Mouse (Mus musculus) heart, embryonic 16.5 days (tissue): ENCODE measurements around the gene Hspa1b. TPM values are rescaled to one million over a fixed set of nuclear protein-coding genes. Genes with fewer than 3 reads are reported as not detected.
"Not testable (repeated sequence)": the region's sequence is repeated elsewhere in the genome, so short reads cannot be mapped to it uniquely, and the experiment has no call there.

ENCODE experiments used
- ATAC-seq: fragments of 200-750 bp; cut with Nextera tagmentation; replicated peaks from 2 replicates; pipeline ENCODE4 v1.8.0; 2017; ENCODE audit warnings: moderate number of reproducible peaks; ENCODE audit not compliant: insufficient read depth, low FRiP score; ENCODE audit errors: extremely low read depth
- H3K27ac ChIP-seq: fragments of 300-500 bp; sonication (generic); 2 replicates; pipeline ENCODE4 v1.5.1; 2014; ENCODE audit warnings: mild to moderate bottlenecking, low read length, control low read depth, moderate library complexity
- H3K27me3 ChIP-seq: fragments of 300-500 bp; sonication (generic); 2 replicates; pipeline ENCODE4 v1.6.1; 2014; ENCODE audit warnings: low read length, mixed read lengths; ENCODE audit not compliant: control insufficient read depth, insufficient read depth
- H3K36me3 ChIP-seq: fragments of 300-500 bp; sonication (generic); 2 replicates; pipeline ENCODE4 v1.6.1; 2014; ENCODE audit not compliant: control insufficient read depth, insufficient read depth
- H3K4me1 ChIP-seq: fragments of 300-500 bp; sonication (generic); 2 replicates; pipeline ENCODE4 v1.6.1; 2014; ENCODE audit warnings: low read length, mixed read lengths; ENCODE audit not compliant: control insufficient read depth, insufficient read depth
- H3K4me2 ChIP-seq: fragments of 300-500 bp; sonication (generic); 2 replicates; pipeline ENCODE4 v1.6.1; 2014; ENCODE audit warnings: low read depth, mild to moderate bottlenecking, control low read depth, low read length
- H3K4me3 ChIP-seq: fragments of 300-500 bp; sonication (generic); 2 replicates; pipeline ENCODE4 v1.5.1; 2014; ENCODE audit warnings: mild to moderate bottlenecking, control low read depth, low read length
- H3K9ac ChIP-seq: fragments of 300-500 bp; sonication (generic); 2 replicates; pipeline ENCODE4 v1.6.1; 2014; ENCODE audit warnings: low read length, control low read depth
- H3K9me3 ChIP-seq: fragments of 300-500 bp; sonication (generic); replicated peaks from 2 replicates; pipeline ENCODE4 v1.6.1; 2016; ENCODE audit warnings: low read length; ENCODE audit not compliant: control insufficient read depth
- WGBS: fragments of 180-500 bp; shearing (Covaris S2); extraction: QIAGEN DNeasy Blood & Tissue Kit; methylation state at CpG from one replicate; pipeline ENCODE4 v1.1.7; 2014; 5-methylcytosine and 5-hydroxymethylcytosine counted together
- polyA plus RNA-seq: library from polyadenylated mRNA; unstranded; fragments of >200 nt; fragmentation: Nextera tagmentation; extraction: Ambion mirVana; gene quantifications from 2 replicates; pipeline ENCODE4 v1.2.1, GENCODE M21; 2015

Gene Hspa1b
- polyA plus RNA-seq, 1 experiment from 2014 or later = 0.18 TPM

DNA sequence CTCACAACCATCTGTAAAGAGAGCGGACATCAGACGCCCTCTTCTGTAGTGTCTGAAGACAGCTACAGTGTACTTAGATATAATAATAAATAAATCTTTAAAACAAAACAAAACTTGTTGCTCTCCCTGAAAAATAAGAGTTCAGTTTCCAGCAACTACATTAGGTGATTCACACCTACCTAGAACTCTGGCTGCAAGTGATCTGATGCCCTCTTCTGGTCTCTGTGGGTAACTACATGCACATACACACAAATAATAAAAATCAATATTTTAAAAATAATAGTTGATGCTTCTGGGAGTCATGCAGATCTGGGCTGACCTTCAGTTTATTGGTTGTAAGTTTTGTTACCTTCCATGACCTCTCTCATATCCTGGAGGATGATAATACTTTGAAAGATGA, 25.2 kb upstream of the Hspa1b start:
- Histone ChIP-seq H3K27me3 (no peaks in the 10 kb centered on the region), H3K36me3 (peaks cover 14% of the 10 kb centered on the region), H3K27ac (no peak overlapping the region), H3K4me3 (no peak overlapping the region), H3K4me2 (no peak overlapping the region), H3K4me1 (peaks cover 10% of the 10 kb centered on the region), H3K9ac (no peak overlapping the region), H3K9me3 (no peaks in the 10 kb centered on the region)
- WGBS = 87% methylated on average over 2 of the region's 2 CpGs
- no peak for ATAC-seq

DNA sequence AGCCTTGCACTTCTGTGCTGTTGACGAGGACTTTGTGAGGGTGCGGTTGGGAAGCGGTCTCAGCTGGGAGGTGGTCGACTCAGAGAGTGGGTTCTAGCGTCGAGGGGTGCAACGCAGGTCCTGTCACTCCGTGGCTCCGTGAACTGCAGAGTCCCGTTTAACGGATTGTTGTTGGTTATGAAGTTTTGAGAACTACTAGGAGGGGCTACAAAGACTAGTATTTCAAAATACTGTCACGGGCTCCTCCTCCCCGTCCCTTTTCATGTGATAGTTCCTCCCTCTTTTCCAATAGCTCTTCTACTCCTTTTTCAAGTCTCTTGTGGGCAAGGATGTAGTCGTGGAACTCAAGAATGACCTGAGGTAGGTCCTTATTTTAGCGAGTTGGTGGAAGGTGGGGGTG, 23.3 kb upstream of the Hspa1b start:
- no peaks in the 10 kb centered on the region for H3K9me3 ChIP-seq
- no peaks in the 10 kb centered on the region for H3K27me3 ChIP-seq
- H3K36me3 ChIP-seq = peaks cover 14% of the 10 kb centered on the region
- peak overlapping the region; percentile 60 for H3K4me3 ChIP-seq
- peak overlapping the region; percentile 89 for H3K9ac ChIP-seq
- under 1% methylated on average over 15 of the region's 15 CpGs for WGBS
- H3K4me2 ChIP-seq = peak overlapping the region; percentile 83
- peak overlapping the region; percentile 94 for H3K27ac ChIP-seq
- peaks cover 10% of the 10 kb centered on the region for H3K4me1 ChIP-seq
- no peak for ATAC-seq

DNA sequence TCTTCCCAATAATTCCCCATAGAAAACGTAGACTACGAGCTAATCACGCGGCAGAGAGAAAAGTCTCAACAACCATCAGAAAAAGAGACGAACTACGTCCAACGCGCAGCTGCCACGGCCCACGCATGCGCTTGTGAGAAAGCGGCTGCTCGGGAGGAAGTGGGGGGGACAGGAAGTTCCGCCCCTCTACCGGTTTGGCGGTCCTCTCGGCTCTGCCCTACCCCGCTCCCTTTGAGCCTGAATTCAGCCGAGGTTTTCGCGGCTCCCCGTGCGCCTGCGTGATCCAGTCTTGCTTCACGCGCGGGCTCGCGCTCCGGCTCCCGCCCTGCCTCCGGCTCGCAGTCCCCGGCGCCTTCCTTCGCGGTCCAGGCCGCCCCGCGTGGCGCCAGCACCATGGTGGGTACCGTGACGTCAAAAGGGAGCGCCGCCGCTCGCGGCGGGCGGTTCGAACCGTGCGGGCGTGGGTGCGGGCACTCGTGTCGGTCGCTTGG, 22.7 kb upstream of the Hspa1b start, which contains the start of gene Lsm2:
TSS of gene Lsm2 (plus strand) at position 173 of the 491 bp plus-strand sequence.
- no peaks in the 10 kb centered on the region for H3K9me3 ChIP-seq
- no peaks in the 10 kb centered on the region for H3K27me3 ChIP-seq
- H3K4me3 ChIP-seq = peak within 1 kb of the TSS; percentile 60
- peak; percentile 95 for ATAC-seq
- peak within 1 kb of the TSS; percentile 94 for H3K27ac ChIP-seq
- under 1% methylated on average over 58 of the region's 58 CpGs for WGBS
- peak within 1 kb of the TSS; percentile 83 for H3K4me2 ChIP-seq
- peaks cover 14% of the 10 kb centered on the region for H3K36me3 ChIP-seq
- peaks cover 10% of the 10 kb centered on the region for H3K4me1 ChIP-seq
- H3K9ac ChIP-seq = peak within 1 kb of the TSS; percentile 89

DNA sequence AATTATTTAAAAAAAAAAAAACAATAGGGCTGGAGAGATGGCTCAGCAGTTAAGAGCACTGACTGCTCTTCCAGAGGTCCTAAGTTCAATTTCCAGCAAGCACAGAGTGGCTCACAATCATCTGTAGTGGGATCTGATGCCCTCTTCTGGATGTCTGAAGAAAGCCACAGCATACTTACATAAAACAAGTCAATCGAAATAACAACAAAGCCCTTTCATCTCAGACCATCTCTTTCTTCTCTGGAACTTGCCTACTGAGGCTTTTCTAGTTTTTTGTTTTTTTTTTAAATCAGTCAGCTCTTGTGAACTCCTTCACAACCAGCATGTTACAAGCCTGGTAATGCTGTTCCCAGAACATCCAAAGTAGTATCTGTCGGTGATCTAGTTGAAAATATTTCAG, 21.6 kb upstream of the Hspa1b start:
- H3K4me3 ChIP-seq = peak overlapping the region; percentile 60
- WGBS = 10% methylated on average over 2 of the region's 2 CpGs
- H3K9ac ChIP-seq = peak overlapping the region; percentile 89
- no peaks in the 10 kb centered on the region for H3K9me3 ChIP-seq
- H3K4me2 ChIP-seq = peak overlapping the region; percentile 83
- H3K36me3 ChIP-seq = peaks cover 4% of the 10 kb centered on the region
- no peaks in the 10 kb centered on the region for H3K27me3 ChIP-seq
- no peak for ATAC-seq
- no peak overlapping the region for H3K27ac ChIP-seq
- peaks cover 10% of the 10 kb centered on the region for H3K4me1 ChIP-seq

GRCm38 (mm10) chr17:34979631-34980030, 20.6 kb upstream of the Hspa1b start:
- WGBS = 94% methylated on average over 4 of the region's 4 CpGs
- Histone ChIP-seq H3K36me3 (no peaks in the 10 kb centered on the region), H3K27ac (no peak overlapping the region), H3K27me3 (no peaks in the 10 kb centered on the region), H3K4me1 (peaks cover 10% of the 10 kb centered on the region), H3K9ac (no peak overlapping the region), H3K4me3 (no peak overlapping the region), H3K4me2 (no peak overlapping the region), H3K9me3 (no peaks in the 10 kb centered on the region)
- no peak for ATAC-seq

DNA sequence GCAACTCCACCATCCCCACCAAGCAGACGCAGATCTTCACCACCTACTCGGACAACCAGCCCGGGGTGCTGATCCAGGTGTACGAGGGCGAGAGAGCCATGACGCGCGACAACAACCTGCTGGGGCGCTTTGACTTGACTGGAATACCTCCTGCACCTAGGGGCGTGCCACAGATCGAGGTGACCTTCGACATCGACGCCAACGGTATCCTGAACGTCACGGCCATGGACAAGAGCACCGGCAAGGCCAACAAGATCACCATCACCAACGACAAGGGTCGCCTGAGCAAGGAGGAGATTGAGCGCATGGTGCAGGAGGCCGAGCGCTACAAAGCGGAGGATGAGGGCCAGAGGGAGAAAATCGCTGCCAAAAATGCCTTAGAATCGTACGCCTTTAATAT, 19.2 kb upstream of the Hspa1b start:
- WGBS = 82% methylated on average over 27 of the region's 27 CpGs
- no peak for ATAC-seq
- H3K36me3 ChIP-seq = no peaks in the 10 kb centered on the region
- H3K4me1 ChIP-seq = peaks cover 10% of the 10 kb centered on the region
- no peak overlapping the region for H3K4me3 ChIP-seq
- no peak overlapping the region for H3K27ac ChIP-seq
- H3K9me3 ChIP-seq = no peaks in the 10 kb centered on the region
- H3K27me3 ChIP-seq = no peaks in the 10 kb centered on the region
- no peak overlapping the region for H3K9ac ChIP-seq
- no peak overlapping the region for H3K4me2 ChIP-seq

DNA sequence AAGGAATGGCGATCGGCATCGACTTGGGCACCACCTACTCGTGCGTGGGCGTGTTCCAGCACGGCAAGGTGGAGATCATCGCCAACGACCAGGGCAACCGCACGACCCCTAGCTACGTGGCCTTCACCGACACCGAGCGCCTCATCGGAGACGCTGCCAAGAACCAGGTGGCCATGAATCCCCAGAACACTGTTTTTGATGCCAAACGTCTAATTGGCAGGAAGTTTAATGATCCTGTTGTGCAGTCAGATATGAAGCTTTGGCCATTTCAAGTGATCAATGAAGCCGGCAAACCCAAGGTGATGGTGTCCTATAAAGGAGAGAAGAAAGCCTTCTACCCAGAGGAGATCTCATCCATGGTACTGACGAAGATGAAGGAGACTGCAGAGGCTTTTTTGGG, 18.0 kb upstream of the Hspa1b start:
- Histone ChIP-seq H3K36me3 (no peaks in the 10 kb centered on the region), H3K27ac (no peak overlapping the region), H3K9me3 (no peaks in the 10 kb centered on the region), H3K4me2 (no peak overlapping the region), H3K9ac (no peak overlapping the region), H3K4me3 (no peak overlapping the region), H3K4me1 (peaks cover 9% of the 10 kb centered on the region; the same call in 1 of the 2 replicates), H3K27me3 (no peaks in the 10 kb centered on the region)
- ATAC-seq = no peak
- WGBS = 88% methylated on average over 20 of the region's 20 CpGs

DNA sequence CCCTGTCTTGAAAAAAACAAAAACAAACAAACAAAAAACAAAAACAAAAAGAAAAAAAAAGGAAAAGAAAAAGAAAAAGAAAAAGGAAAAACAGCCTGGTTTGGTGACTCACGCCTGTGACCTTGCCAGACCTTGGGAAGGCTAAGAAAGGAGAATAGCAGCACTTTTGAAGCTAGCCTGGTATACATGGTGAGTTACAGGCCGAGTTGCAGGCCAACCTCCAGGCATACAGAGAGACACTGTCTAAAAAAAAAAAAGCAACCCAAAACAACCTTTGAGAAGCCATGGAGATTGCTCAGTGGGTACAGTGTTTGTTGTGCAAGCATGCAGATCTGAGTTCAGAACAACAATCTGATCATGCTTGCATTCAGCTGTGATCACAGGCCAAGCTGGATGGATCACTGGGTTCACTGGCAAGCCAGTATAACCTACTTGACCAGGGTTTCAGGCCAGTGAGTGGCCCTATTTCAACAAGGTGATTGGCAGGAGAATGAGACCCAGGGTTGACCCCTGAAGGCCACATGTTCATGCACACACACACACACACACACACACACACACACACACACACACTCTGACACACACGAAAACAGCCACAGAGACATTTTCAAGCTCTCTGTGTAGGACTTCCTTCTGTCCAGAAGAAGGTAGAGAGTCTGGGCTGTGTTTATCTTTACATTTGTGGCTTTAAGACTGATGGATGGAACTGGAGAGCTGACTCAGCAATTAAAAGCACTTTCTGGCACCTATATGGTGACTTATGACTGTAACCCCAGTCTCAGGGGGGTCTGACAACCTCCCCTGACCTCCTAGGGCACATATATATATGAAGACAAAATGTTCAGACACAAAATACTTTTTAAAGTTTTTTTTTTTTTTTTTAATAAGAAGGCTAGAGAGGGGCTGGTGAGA, 16.8 kb upstream of the Hspa1b start:
- Histone ChIP-seq H3K4me1 (peaks cover 7% of the 10 kb centered on the region; the same call in 1 of the 2 replicates), H3K27me3 (no peaks in the 10 kb centered on the region), H3K9me3 (no peaks in the 10 kb centered on the region), H3K9ac (no peak overlapping the region), H3K4me3 (no peak overlapping the region), H3K27ac (no peak overlapping the region), H3K36me3 (no peaks in the 10 kb centered on the region), H3K4me2 (no peak overlapping the region)
- WGBS = 71% methylated on average over 3 of the region's 3 CpGs
- ATAC-seq = no peak

GRCm38 (mm10) chr17:34972069-34972749, 13.2 kb upstream of the Hspa1b start, which contains the start of the genes Hspa1a and Hspa1l:
Gene Hspa1a, minus strand, starts transcription at chr17:34972156.
Gene Hspa1l, plus strand, starts transcription at chr17:34972703.
- under 1% methylated on average over 29 of the region's 33 CpGs for WGBS
- peak within 1 kb of the TSS; percentile 71 for H3K27ac ChIP-seq
- not testable (repeated sequence) for H3K9me3 ChIP-seq

More at GRCm38 (mm10) chr17:34972069-34972749, 13.2 kb upstream of the Hspa1b start, which contains the start of the genes Hspa1a and Hspa1l:
- Histone ChIP-seq H3K4me3 (peak within 1 kb of the TSS; percentile 53), H3K9ac (peak within 1 kb of the TSS; percentile 61), H3K27me3 (peaks cover 15% of the 10 kb centered on the region), H3K4me2 (peak within 1 kb of the TSS; percentile 63)
- H3K36me3 ChIP-seq, H3K4me1 ChIP-seq: not testable (repeated sequence)
- peak; percentile 93 for ATAC-seq
